Mouse (Mus musculus): ENCODE measurements around the gene Cuta. TPM values are rescaled to one million over a fixed set of nuclear protein-coding genes. Genes with fewer than 3 reads are reported as not detected.
"Not testable (repeated sequence)": the region's sequence is repeated elsewhere in the genome, so short reads cannot be mapped to it uniquely, and the experiment has no call there.

Gene Cuta
- 131 and 149 TPM in 2 replicates for polyA plus RNA-seq (2016; fragmentation: Nextera tagmentation; extraction: Ambion mirVana)

DNA sequence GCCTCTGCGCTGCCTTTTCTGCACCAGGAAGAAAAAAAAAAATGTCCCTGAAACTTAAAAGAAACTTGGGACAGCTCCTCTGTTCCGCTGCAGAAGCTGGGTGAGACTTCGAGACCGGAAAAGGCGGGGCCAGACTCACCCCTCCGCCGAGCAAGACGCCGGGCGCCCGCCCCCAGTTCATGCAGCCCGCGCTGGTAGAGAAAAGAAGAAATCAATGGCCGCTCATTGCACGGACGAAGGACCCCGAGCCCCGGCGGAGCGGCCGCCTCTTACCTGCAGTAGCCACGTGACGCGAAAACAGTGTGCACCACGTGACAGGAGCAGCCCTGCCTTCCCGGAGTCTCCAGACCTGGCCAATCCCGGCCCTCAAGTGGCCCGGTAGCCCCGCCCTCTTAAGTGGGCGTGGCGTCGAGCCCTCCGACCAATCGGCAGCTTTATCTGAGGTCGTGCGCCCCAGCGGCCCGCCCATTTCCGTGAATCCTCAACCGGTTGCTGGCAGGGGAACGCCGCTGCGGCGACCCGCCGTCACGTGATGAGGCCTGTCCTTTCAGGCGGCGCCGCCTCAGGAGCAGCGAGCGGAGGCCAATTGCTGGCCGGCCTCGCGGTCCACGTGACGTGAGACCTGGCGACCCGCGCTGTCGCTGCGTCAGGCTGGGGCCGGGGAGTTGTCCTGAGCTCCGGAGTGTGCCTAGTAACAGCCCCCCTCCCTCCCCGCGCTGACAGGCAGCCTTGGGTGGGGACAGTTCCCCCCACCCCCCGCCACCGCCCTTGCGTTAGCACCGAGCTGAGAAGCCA is at the start of gene Cuta:
Cuta (minus strand) TSS at position 392 of the 795 bp plus-strand sequence.
- Histone ChIP-seq H3K4me3 (peak within 1 kb of the TSS; percentile 49), H3K27me3 (no peaks in the 10 kb centered on the region), H3K4me1 (peaks cover 49% of the 10 kb centered on the region), H3K4me2 (replicated peaks) (peak within 1 kb of the TSS; percentile 98), H3K27ac (peak within 1 kb of the TSS; percentile 98), H3K36me3 (peaks cover 26% of the 10 kb centered on the region), H3K9ac (peak within 1 kb of the TSS; percentile 75), H3K9me3 (replicated peaks) (no peaks in the 10 kb centered on the region)
- under 1% methylated on average over 70 of the region's 70 CpGs for WGBS
- peak; percentile 93 for ATAC-seq (ENCODE audit: low FRiP score)

DNA sequence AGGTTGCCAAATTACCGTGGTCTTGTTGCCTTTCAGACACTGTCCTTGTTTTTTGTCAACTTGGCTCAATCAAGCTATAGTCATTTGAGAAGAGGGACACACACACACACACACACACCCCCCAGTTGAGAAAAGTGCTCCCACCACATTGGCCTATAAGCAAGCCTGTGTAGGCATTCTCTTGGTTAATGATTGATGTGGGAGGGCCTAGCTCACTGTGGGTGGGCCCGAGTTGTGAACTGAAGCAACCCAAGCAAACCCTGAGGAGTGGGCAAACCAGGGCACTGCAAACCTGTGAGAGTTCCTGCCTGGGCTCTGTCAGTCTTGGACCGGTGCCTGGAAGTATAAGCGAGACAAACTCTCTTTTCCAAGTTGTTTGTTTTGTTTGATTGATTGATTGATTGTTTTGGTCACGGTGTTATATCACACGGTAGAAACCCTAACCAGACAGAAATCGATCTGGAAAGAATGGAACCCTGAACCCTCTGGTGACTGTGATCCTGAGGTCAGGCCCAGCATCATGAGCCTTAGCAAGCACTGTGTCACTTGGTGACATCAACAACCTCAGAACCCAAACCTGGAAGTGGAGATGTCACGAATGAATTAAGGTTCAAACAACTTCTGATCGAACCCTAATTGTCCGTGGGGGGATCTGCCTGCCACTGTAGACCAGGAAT is 46.3 kb upstream of the Cuta start:
- Histone ChIP-seq H3K4me3 (no peak overlapping the region), H3K9me3 (replicated peaks) (no peaks in the 10 kb centered on the region), H3K4me2 (replicated peaks) (no peak overlapping the region), H3K27me3 (no peaks in the 10 kb centered on the region), H3K9ac (no peak overlapping the region), H3K36me3 (peaks cover 8% of the 10 kb centered on the region; the same call in 1 of the 2 replicates), H3K27ac (no peak overlapping the region), H3K4me1 (no peaks in the 10 kb centered on the region)
- WGBS = 77% methylated on average over 10 of the region's 10 CpGs
- no peak for ATAC-seq (ENCODE audit: low FRiP score)

DNA sequence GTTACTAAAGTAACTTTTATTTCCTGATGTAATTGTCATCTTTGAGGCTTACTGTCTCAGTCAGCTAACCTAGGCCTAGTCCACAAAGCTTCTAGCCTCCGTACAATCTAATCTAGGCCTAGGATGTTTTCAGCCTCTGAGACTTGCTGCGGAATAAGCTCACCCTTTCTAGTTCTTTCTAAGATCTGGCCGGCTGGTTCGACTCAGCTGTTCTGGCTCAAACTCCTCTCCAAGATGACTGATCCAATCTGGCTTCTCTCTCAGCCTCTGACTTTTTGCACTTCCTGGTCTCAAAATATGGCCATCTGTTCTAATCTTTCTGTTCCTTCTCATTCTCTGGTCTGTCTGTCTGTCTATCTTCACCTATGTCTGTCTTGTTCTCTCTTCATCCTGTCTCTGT is 44.0 kb upstream of the Cuta start:
- Histone ChIP-seq H3K4me1 (no peaks in the 10 kb centered on the region), H3K4me2 (replicated peaks) (no peak overlapping the region), H3K27me3 (no peaks in the 10 kb centered on the region), H3K27ac (no peak overlapping the region), H3K9me3 (replicated peaks) (no peaks in the 10 kb centered on the region), H3K4me3 (no peak overlapping the region), H3K9ac (no peak overlapping the region), H3K36me3 (peaks cover 25% of the 10 kb centered on the region)
- ATAC-seq (ENCODE audit: low FRiP score) = no peak
- WGBS = 95% methylated on average over 4 of the region's 4 CpGs

DNA sequence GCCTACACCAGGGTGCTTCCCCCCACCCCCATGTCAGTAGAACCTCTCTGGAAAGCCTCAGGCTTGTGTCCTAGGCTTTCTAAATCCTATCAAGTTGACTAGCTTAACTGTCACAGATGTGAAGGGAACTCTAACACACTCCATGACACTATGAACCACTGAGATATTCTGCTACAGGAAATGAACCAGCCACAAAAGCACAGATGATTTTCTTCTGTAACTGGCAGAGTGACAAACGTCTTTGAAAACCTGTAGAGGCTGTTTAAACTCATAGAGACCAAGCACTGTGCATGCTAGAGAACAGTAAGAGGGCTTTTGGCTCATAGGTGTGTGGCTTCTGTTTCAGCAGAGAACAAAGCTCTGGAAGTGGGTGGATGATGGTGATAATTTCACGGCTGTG is 41.7 kb upstream of the Cuta start:
- H3K27ac ChIP-seq = no peak overlapping the region
- no peak overlapping the region for H3K4me2 ChIP-seq (replicated peaks)
- H3K4me1 ChIP-seq = peaks cover 6% of the 10 kb centered on the region
- WGBS = 74% methylated on average over 2 of the region's 2 CpGs
- no peak for ATAC-seq (ENCODE audit: low FRiP score)
- H3K27me3 ChIP-seq = no peaks in the 10 kb centered on the region
- H3K36me3 ChIP-seq = peaks cover 45% of the 10 kb centered on the region
- H3K4me3 ChIP-seq = no peak overlapping the region
- H3K9ac ChIP-seq = no peak overlapping the region
- H3K9me3 ChIP-seq (replicated peaks) = no peaks in the 10 kb centered on the region

DNA sequence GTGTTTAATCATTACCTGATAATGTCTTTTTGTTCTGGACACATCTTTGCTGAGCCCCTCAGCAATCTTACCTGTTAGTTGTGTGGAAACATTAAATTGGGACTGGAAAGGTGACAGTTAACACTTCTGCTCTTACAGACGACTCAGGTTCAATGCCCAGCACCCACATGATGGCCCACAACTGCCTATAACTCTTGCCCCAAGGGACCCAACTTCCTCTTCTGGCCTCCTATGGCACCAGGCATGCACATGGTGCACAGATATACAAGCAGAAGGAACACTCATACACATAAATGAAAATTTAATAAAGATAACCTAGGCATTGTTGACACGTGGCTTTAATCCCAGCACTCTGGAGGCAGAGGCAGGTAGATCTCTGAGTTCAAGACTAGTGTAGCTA is 40.1 kb upstream of the Cuta start:
- no peak overlapping the region for H3K4me2 ChIP-seq (replicated peaks)
- H3K36me3 ChIP-seq = peaks cover 61% of the 10 kb centered on the region
- no peak overlapping the region for H3K27ac ChIP-seq
- 81% methylated on average over 2 of the region's 2 CpGs for WGBS
- no peak overlapping the region for H3K9ac ChIP-seq
- no peaks in the 10 kb centered on the region for H3K27me3 ChIP-seq
- H3K4me1 ChIP-seq = peaks cover 21% of the 10 kb centered on the region
- ATAC-seq (ENCODE audit: low FRiP score) = no peak
- H3K9me3 ChIP-seq (replicated peaks) = no peaks in the 10 kb centered on the region
- H3K4me3 ChIP-seq = no peak overlapping the region

DNA sequence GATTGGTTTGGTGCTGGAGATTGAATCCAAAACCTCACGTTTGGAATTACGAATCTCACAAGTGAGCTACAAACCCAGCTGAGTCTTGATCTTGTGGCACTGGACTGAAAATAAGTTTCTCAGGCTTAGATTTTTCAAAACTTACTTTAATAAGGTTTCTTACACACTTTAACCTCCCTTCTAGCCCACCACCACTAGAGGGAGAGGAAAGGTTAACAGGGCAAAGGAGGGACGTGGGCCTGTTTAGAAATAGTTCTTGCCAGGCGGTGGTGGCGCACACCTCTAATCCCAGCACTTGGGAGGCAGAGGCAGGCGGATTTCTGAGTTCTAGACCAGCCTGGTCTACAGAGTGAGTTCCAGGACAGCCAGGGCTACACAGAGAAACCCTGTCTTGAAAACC is 38.0 kb upstream of the Cuta start:
- peaks cover 33% of the 10 kb centered on the region for H3K4me1 ChIP-seq
- not testable (repeated sequence) for H3K9me3 ChIP-seq (replicated peaks); H3K4me3 ChIP-seq; ATAC-seq (ENCODE audit: low FRiP score); H3K9ac ChIP-seq; H3K27ac ChIP-seq; H3K4me2 ChIP-seq (replicated peaks); H3K27me3 ChIP-seq
- WGBS = 88% methylated on average over 6 of the region's 6 CpGs
- peaks cover 62% of the 10 kb centered on the region for H3K36me3 ChIP-seq

DNA sequence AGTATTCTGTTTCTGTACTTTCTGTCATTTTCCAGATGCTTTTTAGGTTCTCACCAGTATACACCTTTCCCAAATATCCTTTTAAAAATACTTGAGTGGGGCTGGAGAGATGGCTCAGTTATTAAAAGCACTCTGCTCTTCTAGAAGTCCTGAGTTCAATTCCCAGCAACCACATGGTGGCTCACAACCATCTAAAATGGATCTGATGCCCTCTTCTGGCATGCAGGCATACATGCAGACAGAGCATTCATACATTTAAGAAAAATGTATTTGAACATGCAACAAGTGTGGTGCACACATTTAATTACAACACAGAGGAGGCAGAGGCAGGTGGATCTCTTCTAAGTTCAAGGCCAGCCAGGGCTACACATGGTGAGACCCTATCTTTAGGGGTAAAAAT is 36.0 kb upstream of the Cuta start:
- Histone ChIP-seq H3K4me1 (peaks cover 46% of the 10 kb centered on the region), H3K36me3 (peaks cover 58% of the 10 kb centered on the region), H3K9ac (no peak overlapping the region), H3K9me3 (replicated peaks) (no peaks in the 10 kb centered on the region), H3K27ac (no peak overlapping the region), H3K27me3 (no peaks in the 10 kb centered on the region), H3K4me2 (replicated peaks) (no peak overlapping the region), H3K4me3 (no peak overlapping the region)
- no peak for ATAC-seq (ENCODE audit: low FRiP score)

DNA sequence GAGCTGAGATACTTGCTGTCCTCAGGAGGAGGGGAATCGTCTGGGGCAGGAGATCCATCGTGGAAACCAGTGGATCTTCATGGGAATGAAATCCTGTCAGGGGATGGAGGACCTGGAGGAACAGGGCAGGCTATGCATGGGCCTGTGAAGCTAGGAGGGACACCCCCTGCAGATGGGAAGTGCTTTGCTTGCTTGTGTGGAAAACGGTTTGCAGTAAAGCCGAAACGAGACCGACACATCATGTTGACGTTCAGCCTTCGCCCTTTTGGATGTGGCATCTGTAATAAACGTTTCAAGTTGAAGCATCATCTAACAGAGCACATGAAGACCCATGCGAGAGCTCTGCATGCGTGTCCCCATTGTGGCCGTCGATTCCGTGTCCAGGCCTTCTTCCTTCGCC is 35.2 kb upstream of the Cuta start:
- H3K27ac ChIP-seq = no peak overlapping the region
- ATAC-seq (ENCODE audit: low FRiP score) = no peak
- H3K4me2 ChIP-seq (replicated peaks) = peak overlapping the region; percentile 98
- 90% methylated on average over 15 of the region's 15 CpGs for WGBS
- H3K36me3 ChIP-seq = peaks cover 55% of the 10 kb centered on the region
- no peak overlapping the region for H3K4me3 ChIP-seq
- no peak overlapping the region for H3K9ac ChIP-seq
- H3K4me1 ChIP-seq = peaks cover 46% of the 10 kb centered on the region
- H3K9me3 ChIP-seq (replicated peaks) = no peaks in the 10 kb centered on the region
- no peaks in the 10 kb centered on the region for H3K27me3 ChIP-seq

DNA sequence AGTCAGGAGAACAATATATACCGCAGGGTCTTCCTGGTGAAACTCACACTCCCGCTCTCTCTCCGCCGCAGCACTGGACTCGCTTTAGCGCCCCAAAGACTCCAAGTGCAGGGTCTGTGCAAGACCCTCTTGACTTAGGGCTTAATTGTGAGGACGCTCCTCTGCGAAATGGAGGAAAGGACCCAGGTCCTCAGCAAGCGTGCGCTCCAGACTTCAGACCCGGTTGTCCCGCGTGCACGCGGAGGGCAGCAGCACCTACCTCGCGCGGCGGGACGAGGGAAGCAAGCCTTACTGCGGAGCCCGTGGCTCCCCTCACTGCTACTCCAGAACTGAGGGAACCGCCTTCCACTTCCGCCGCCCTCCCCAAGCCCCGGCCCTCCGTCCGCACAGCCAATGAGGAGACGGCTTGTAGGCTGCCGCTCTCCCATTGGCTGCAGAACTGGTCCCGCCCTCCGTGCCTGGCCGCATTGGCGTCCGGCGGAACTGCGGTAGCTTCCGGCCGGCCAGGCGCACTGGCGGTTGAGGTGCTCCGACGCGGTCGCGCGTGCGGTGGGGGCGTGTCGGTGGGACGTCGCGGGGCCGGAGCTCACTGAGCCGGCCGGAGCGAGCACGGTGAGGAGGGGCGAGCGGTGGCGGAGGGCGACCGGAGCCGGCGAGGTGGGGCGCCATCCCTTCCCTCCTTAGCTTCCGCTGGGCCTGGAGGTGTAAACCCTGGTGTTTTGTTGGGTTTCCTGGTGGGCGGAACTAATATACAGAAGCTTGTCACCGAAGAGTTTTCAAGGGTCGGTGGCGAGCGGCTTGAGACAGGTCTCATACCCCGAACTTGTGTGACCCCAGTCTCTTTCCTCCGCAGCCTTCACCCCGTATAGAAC is 33.6 kb upstream of the Cuta start, which contains the start of gene Zbtb9:
Zbtb9 (plus strand) TSS at position 465 of the 872 bp plus-strand sequence.
- peaks cover 49% of the 10 kb centered on the region for H3K36me3 ChIP-seq

DNA sequence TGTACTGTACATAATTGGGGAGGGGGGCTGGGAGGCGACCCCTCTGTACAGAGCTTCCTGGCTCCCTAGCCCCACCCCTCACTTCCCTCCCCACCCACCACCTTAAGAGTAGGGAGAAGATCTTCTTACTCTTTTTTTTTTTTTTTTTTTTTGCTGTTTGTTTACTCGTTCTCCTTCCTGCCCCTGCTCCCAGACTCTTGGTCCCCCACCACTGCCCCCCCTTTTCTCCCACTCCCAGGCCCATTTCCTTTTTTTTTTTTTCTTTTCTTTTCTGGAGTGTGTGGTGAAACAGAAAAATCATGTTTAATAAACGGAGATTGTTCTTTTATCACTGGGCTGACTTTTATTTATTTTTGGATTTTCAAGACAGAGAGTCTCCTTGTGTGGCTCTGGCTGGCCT is 32.7 kb upstream of the Cuta start:
- Histone ChIP-seq H3K9me3 (replicated peaks) (no peaks in the 10 kb centered on the region), H3K36me3 (peaks cover 50% of the 10 kb centered on the region), H3K9ac (peak overlapping the region; percentile 84), H3K4me3 (peak overlapping the region; percentile 87), H3K27me3 (no peaks in the 10 kb centered on the region), H3K4me1 (peaks cover 46% of the 10 kb centered on the region), H3K27ac (peak overlapping the region; percentile 86; the same call in 1 of the 2 replicates), H3K4me2 (replicated peaks) (peak overlapping the region; percentile 79)
- WGBS = 8% methylated on average over 3 of the region's 3 CpGs
- no peak for ATAC-seq (ENCODE audit: low FRiP score)

More for the DNA sequence above, 33.6 kb upstream of the Cuta start, which contains the start of gene Zbtb9:
- no peaks in the 10 kb centered on the region for H3K27me3 ChIP-seq
- peaks cover 46% of the 10 kb centered on the region for H3K4me1 ChIP-seq
- peak within 1 kb of the TSS; percentile 87 for H3K4me3 ChIP-seq
- peak within 1 kb of the TSS; percentile 86 for H3K27ac ChIP-seq
- WGBS = under 1% methylated on average over 74 of the region's 75 CpGs
- no peaks in the 10 kb centered on the region for H3K9me3 ChIP-seq (replicated peaks)
- H3K9ac ChIP-seq = peak within 1 kb of the TSS; percentile 84
- peak; percentile 98 for ATAC-seq (ENCODE audit: low FRiP score)
- peak within 1 kb of the TSS; percentile 98 for H3K4me2 ChIP-seq (replicated peaks)

DNA sequence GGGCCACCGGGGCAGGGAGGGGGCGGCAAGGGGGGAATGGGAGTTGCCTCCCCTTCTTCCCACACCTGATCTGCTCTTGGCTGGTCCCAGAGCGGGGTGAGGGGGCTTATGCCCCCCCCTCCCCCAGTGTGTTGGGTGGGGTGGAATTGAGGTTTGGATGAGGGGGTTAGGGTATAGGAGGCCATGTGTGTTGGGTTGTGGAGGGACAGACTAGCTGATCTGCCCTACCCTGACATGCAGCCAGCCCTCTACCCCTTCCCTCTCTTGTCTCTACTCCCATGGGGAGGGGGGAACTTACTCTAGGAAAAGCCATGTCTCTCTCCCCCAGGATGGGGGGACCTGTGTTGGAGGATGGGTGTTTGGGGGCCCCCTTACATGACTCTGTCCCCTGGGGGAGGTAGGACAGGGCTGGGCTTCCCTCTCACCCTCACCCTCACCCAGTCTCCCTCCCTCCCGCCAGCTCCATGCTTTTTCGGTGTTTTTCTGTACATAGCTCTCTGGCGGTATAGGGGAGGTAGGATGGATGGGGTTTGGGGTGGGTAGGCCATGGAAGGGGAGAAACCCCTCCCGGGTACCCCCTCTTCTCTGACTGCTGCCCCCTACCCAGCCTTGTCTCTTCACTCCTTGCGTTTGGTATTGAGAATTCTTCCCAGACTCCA is 32.0 kb upstream of the Cuta start:
- H3K9me3 ChIP-seq (replicated peaks) = no peaks in the 10 kb centered on the region
- no peak overlapping the region for H3K4me3 ChIP-seq
- H3K9ac ChIP-seq = peak overlapping the region; percentile 23; the same call in 1 of the 2 replicates
- H3K4me1 ChIP-seq = peaks cover 43% of the 10 kb centered on the region
- H3K36me3 ChIP-seq = peaks cover 53% of the 10 kb centered on the region
- H3K27me3 ChIP-seq = no peaks in the 10 kb centered on the region
- no peak overlapping the region for H3K27ac ChIP-seq
- 62% methylated on average over 8 of the region's 8 CpGs for WGBS
- no peak for ATAC-seq (ENCODE audit: low FRiP score)
- H3K4me2 ChIP-seq (replicated peaks) = peak overlapping the region; percentile 79
